Mouse (Mus musculus) liver, adult 2 months (tissue): ENCODE measurements at regions not wholly inside any gene's neighbourhood (a gene's known extent, or its start where the extent isn't known, plus 50 kb on each side); places are given as distances from the start of the nearest gene placed in this dataset.
"Not testable (repeated sequence)": the region's sequence is repeated elsewhere in the genome, so short reads cannot be mapped to it uniquely, and the experiment has no call there.

Experiments
- DNase-seq: peaks from one replicate; pipeline ENCODE4 v3.0.0-alpha.2; 2011; ENCODE audit warnings: low read depth, low spot score; ENCODE audit errors: extremely low read depth
- H3K27ac ChIP-seq: fragments of 200-500 bp; replicated peaks from 2 replicates; pipeline ENCODE4 v1.5.1; 2012; ENCODE audit warnings: low read depth, mild to moderate bottlenecking, control low read depth, inconsistent platforms, low read length; ENCODE audit not compliant: insufficient read depth
- H3K27me3 ChIP-seq: fragments of 200-500 bp; 2 replicates; pipeline ENCODE4 v1.6.1; 2012; ENCODE audit warnings: mild to moderate bottlenecking, moderate library complexity, low read length, inconsistent platforms; ENCODE audit not compliant: control insufficient read depth, insufficient read depth
- H3K36me3 ChIP-seq: fragments of 200-500 bp; 2 replicates; pipeline ENCODE4 v1.6.1; 2012; ENCODE audit warnings: low read length, inconsistent platforms; ENCODE audit not compliant: control insufficient read depth, insufficient read depth
- H3K4me1 ChIP-seq: fragments of 200-500 bp; 2 replicates; pipeline ENCODE4 v1.6.1; 2011; ENCODE audit warnings: low read length; ENCODE audit not compliant: control insufficient read depth, insufficient read depth
- H3K4me3 ChIP-seq: fragments of 200-500 bp; 2 replicates; pipeline ENCODE4 v1.5.1; 2011; ENCODE audit warnings: low read depth, mild to moderate bottlenecking, control low read depth, low read length, moderate library complexity; ENCODE audit not compliant: insufficient read depth
- H3K79me2 ChIP-seq: fragments of 200-500 bp; 2 replicates; pipeline ENCODE4 v1.6.1; 2012; ENCODE audit warnings: inconsistent platforms, mild to moderate bottlenecking, low read length, moderate library complexity; ENCODE audit not compliant: control insufficient read depth, insufficient read depth
- H3K9ac ChIP-seq: fragments of 200-500 bp; 2 replicates; pipeline ENCODE4 v1.6.1; 2012; ENCODE audit warnings: low read depth, mild to moderate bottlenecking, control low read depth, inconsistent platforms, low read length
- CTCF ChIP-seq: fragments of 200-500 bp; IDR thresholded peaks from 2 replicates; pipeline ENCODE4 v1.5.1; 2011; ENCODE audit warnings: low read depth, low read length, control low read depth
- POLR2A ChIP-seq: fragments of 200-500 bp; IDR thresholded peaks from 2 replicates; pipeline ENCODE4 v1.6.1; 2011; ENCODE audit warnings: low read length, control low read depth; ENCODE audit not compliant: insufficient read depth; ENCODE audit errors: extremely low read depth
- WGBS: fragments of 180-500 bp; shearing (Covaris S2); methylation state at CpG from one replicate; pipeline ENCODE4 v1.1.7; 2018; 5-methylcytosine and 5-hydroxymethylcytosine counted together

DNA sequence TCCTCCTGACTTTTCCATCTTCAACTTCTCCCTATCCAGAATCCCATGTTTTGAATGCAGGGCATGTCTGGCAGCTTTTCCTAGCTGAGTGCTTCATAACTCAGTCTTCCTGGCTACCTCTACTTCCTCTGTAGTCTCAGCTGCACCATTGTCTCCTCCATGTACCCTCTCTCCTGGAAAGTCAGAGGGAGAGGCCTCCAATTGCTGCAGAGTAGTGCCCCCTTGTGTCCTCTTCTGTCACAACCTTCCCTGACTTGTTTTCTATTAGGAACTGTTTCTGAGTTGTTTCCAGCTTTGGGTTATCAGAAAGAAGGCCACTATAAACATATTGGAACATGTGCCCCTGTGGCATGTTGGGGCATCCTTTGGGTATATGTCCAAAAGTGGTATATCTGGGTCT, 159.3 kb downstream of the Stard3nl start:
- H3K4me3 ChIP-seq: no peak overlapping the region
- no peaks in the 10 kb centered on the region for H3K27me3 ChIP-seq
- DNase-seq: peak; percentile 6
- TF ChIP-seq CTCF (no peak), POLR2A (no peak)
- no peaks in the 10 kb centered on the region for H3K4me1 ChIP-seq
- H3K27ac ChIP-seq: no peak overlapping the region
- no peaks in the 10 kb centered on the region for H3K36me3 ChIP-seq
- H3K79me2 ChIP-seq: no peaks in the 10 kb centered on the region
- no peak overlapping the region for H3K9ac ChIP-seq

DNA sequence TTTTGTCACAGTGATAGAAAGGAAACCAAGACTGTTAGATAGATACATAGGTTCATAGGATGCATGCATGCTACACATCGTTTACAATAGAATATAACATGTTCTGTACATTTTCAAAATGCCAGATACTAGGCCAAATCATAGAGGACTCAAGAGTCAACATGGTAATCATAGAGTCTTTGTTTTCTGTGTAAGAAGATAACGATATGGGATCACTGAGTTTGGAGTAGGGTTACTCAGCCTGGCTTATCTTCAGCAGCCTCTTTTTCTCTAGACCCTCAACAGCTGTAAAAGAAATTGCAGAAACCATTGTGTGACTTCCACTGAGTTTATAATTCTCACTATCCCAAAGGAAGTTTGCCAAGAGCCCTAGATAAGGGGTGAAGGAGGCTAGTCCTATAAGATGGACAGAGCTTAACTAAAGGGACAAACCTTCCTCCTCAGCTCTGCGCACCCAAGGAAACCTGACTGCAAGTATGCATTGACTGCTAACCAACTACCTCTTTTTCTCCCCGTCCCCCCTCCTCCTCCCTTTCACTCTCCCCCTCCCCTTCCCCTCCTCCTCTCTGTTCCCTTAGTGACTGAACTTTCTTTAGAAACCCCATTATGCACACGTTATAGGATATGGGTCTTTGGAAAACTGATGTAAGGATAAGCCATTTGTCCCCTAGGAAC, 160.8 kb downstream of the Stard3nl start:
- Histone ChIP-seq H3K79me2 (no peaks in the 10 kb centered on the region), H3K36me3 (no peaks in the 10 kb centered on the region), H3K4me3 (no peak overlapping the region), H3K27ac (no peak overlapping the region), H3K9ac (no peak overlapping the region), H3K27me3 (no peaks in the 10 kb centered on the region), H3K4me1 (no peaks in the 10 kb centered on the region)
- no peak for TF ChIP-seq POLR2A
- TF ChIP-seq CTCF: no peak
- WGBS: 65% methylated on average over 5 of the region's 5 CpGs
- DNase-seq: no peak

DNA sequence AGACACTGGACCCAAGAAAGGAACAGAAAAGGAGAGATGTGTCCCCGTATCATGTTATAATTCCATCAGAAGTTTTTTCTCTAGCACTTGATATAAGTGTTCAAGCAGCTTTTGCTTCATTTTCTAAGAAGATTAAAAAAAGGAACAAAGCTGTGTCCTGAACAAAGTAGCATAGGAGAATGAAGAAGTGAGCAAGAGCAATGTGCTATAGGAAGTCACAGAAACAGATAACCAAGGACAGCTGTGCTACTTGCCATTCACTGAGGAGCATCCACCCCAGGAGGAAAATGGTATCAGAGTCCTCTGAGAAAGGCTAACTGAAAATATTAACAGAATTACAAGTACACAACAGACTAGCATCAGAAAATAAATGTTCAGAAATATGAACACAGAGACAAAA, 175.6 kb downstream of the Stard3nl start:
- not testable (repeated sequence) for H3K4me3 ChIP-seq, H3K36me3 ChIP-seq, H3K4me1 ChIP-seq, H3K9ac ChIP-seq, H3K79me2 ChIP-seq, DNase-seq, H3K27me3 ChIP-seq, H3K27ac ChIP-seq
- 97% methylated on average over 1 of the region's 1 CpGs for WGBS

DNA sequence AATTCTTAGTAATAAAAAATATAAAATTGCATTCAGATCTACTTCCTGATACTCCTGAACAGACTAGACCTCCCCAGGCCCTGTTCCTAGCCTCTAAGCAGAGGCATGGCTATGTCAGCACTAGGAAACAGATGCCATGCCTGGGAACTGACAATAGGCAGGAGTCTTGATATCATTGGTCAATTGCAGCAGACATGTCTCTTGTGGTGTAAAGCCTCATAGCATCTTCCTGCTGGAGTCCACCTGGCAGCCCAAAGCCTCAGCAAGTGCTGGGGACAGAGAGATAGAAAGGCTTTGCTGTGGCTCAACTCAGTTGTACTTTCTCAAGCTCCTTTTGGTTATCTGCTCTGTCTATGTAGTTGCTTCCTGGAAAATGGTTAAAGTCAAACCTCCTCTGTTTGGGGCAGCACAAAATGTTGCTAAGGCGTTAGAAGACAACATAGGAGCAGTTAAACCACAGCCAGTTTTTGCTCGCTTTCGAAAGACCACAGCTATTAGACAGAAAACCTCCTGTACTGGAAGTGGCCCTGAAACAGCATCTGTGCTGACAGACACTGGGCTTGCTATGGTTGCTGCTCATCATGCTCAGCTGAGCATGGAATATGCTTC, 176.1 kb downstream of the Stard3nl start:
- H3K4me3 ChIP-seq, H3K4me1 ChIP-seq, H3K36me3 ChIP-seq, H3K79me2 ChIP-seq, DNase-seq, H3K9ac ChIP-seq, H3K27me3 ChIP-seq, H3K27ac ChIP-seq: not testable (repeated sequence)
- 82% methylated on average over 3 of the region's 3 CpGs for WGBS

DNA sequence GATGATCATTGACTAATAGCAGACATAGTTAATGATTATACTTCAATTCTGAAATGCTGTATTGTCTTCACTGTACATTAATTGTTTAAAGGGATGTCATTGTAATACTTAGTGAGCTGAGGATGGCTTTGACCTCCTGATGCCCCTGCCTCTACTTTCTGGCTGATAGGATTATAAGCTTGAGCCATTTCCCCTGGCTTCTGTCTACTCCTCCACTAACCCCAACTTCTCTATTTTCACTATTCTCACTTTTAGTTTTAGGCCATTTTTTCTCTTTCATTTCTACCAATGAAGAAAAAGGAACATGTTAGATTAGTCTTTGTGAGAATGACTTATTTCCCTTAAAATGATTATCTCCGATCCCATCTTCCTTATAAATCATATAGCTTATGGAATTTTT, 190.9 kb downstream of the Stard3nl start:
- H3K36me3 ChIP-seq: no peaks in the 10 kb centered on the region
- H3K4me1 ChIP-seq: no peaks in the 10 kb centered on the region
- no peak overlapping the region for H3K9ac ChIP-seq
- H3K79me2 ChIP-seq: no peaks in the 10 kb centered on the region
- H3K27me3 ChIP-seq: no peaks in the 10 kb centered on the region
- TF ChIP-seq CTCF (no peak), POLR2A (no peak)
- H3K4me3 ChIP-seq: no peak overlapping the region
- DNase-seq: no peak
- WGBS: 87% methylated on average over 1 of the region's 1 CpGs
- H3K27ac ChIP-seq: no peak overlapping the region

DNA sequence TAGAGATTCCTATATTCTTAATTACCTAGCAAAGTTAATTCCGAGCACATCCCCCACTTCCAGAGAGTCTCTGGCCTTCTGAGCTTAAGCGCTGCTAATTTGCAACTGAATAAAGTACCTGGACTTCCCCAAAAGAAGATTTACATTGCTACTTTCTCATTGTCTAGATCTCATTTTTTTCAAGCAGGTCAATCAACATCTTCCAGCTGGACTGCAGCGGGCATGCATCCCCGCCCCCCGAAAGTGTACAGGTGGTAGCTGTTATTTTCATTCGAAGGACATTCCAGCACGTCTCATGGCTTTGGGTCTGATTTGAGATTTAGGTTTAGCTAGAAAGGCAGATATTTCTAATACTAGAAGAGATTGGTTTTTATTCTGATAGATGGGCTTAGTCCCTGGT, 193.3 kb downstream of the Stard3nl start:
- H3K4me3 ChIP-seq, H3K36me3 ChIP-seq, H3K27ac ChIP-seq, H3K79me2 ChIP-seq, H3K27me3 ChIP-seq, H3K4me1 ChIP-seq, H3K9ac ChIP-seq, DNase-seq: not testable (repeated sequence)
- 85% methylated on average over 7 of the region's 7 CpGs for WGBS
